Mouse (Mus musculus) olfactory bulb, adult 2 months (tissue): ENCODE measurements around the gene Ppm1n.

ENCODE experiments used
- CTCF ChIP-seq: fragments of 200-500 bp; IDR thresholded peaks from 2 replicates; pipeline ENCODE4 v1.5.1; 2012; ENCODE audit warnings: low read depth, mild to moderate bottlenecking, low read length, moderate library complexity; ENCODE audit not compliant: insufficient read depth
- POLR2A ChIP-seq: fragments of 200-500 bp; IDR thresholded peaks from 2 replicates; pipeline ENCODE4 v1.6.1; 2012; ENCODE audit warnings: mild to moderate bottlenecking, low read depth, low read length, moderate library complexity; ENCODE audit not compliant: insufficient read depth

DNA sequence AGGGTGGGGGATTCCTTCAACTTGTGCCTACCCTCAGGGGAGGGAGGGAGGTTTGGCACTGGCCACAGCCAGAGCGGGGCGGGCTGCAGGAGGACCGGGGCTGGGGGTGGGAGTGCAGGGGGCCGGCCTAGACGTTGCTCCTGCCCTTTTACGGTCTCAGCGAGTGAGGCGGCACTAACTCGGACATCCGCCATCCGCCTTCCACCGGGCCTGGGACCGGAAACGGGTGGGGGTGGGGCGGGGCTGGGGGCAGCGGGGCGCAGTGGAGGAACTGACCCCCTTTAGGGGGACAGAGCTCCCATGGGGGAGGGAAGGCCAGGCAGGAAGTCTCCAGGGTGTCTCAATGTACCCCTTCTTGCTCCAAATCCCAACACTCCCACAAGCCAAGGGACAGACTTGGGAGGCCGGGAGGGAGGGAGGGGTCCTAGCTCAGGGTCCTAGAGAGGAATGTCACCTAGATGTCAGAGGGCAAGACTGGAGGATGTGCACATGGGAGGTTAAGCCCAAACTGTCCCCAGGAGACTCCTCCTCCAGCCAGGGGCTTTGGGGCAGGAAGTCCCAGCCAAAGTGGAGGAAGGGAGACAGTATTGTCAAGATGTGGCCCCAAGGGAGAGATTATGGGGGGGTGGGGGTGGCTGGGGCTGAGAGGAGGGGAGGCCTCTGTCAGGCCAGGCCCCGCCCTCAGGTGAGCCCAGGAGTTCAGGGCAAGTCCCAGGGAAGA is 10.0 kb downstream of the Ppm1n start:
- TF ChIP-seq POLR2A (no peak), CTCF (no peak)
